Mouse (Mus musculus) macrophage (primary cell): ENCODE measurements around the gene Lig3. TPM values are rescaled to one million over a fixed set of nuclear protein-coding genes. Genes with fewer than 3 reads are reported as not detected.
"Not testable (repeated sequence)": the region's sequence is repeated elsewhere in the genome, so short reads cannot be mapped to it uniquely, and the experiment has no call there.

ENCODE experiments used
- H3K27ac ChIP-seq: fragments of 350-480 bp; formaldehyde crosslinking; 2 replicates; pipeline ENCODE4 v1.9.0; 2021
- H3K36me3 ChIP-seq: fragments of 350-480 bp; formaldehyde crosslinking; 2 replicates; pipeline ENCODE4 v1.9.0; 2021; ENCODE audit errors: inconsistent target
- H3K4me3 ChIP-seq: fragments of 350-480 bp; formaldehyde crosslinking; 2 replicates; pipeline ENCODE4 v1.9.0; 2021; ENCODE audit errors: inconsistent target
- H3K79me2 ChIP-seq: fragments of 350-480 bp; formaldehyde crosslinking; 2 replicates; pipeline ENCODE4 v1.9.0; 2021; ENCODE audit errors: inconsistent target
- WGBS: methylation state at CpG from one replicate; pipeline ENCODE4 v1.1.7; 2026; ENCODE audit warnings: inconsistent platforms; ENCODE audit not compliant: missing documents; 5-methylcytosine and 5-hydroxymethylcytosine counted together
- polyA plus RNA-seq: library from polyadenylated mRNA; stranded (reverse); fragments of 250-400 nt; gene quantifications from 3 replicates; pipeline ENCODE4 v1.2.4, GENCODE M21; 2018; ENCODE audit warnings: inconsistent platforms

Lig3 gene
- polyA plus RNA-seq, 1 experiment from 2014 or later, result 8.5 TPM

DNA sequence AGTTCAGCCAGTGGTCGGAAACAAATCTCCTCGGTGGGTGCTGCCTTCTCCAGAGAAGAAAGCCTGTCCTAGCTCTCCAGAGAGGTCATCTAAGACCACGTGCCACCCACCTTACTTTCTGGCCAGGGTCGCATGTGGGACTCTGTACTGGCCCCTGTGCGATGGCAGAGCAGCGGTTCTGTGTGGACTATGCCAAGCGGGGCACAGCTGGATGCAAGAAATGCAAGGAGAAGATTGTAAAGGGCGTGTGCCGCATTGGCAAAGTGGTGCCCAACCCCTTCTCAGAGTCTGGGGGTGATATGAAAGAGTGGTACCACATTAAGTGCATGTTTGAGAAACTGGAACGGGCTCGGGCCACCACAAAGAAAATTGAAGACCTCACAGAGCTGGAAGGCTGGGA, 2.5 kb downstream of the Lig3 start:
- Histone ChIP-seq H3K4me3 (no peak overlapping the region), H3K79me2 (peaks cover 23% of the 10 kb centered on the region; the same call in 1 of the 2 replicates), H3K27ac (no peak overlapping the region), H3K36me3 (peaks cover 15% of the 10 kb centered on the region; the same call in 1 of the 2 replicates)
- WGBS, result 95% methylated on average over 11 of the region's 11 CpGs

DNA sequence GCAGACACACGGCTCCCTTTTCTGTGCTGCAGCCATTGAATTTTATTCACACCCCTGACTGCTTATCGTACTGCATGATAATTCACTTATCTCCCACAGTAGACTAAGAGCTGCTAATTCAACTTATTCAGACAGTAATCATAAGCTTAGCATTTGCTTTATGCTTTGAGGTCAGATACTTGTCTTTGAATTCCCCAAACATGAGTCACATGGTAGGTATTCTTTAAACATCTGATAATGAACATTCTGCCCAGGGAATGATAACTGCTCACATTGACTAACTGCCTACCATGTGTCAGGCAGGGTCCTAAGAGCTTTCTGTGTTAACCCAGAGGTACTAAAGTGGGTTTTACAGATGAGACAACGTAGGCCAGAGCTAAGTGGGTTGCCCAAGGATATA, 25.7 kb downstream of the Lig3 start:
- peaks cover 47% of the 10 kb centered on the region for H3K36me3 ChIP-seq

DNA sequence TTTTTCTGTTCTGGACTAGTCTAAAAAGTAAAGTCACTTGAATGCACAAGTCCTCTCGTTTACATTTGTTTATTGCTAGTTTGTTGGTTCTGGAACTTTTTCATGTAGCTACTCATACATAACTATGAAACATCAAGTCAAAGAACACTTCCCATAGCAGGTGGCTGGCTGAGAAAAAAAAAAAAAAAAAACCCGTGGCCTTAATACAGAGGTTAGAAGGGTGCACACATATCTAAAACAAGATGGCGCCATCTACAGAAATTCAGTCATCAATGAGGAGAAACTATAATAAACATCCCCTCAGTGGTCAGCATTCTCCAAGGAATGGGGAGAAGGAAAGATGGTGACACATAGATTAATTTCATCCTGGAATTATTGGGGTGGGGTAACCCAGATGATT, 26.5 kb downstream of the Lig3 start:
- 73% methylated on average over 3 of the region's 3 CpGs for WGBS
- no peaks in the 10 kb centered on the region for H3K79me2 ChIP-seq
- no peak overlapping the region for H3K27ac ChIP-seq
- peaks cover 47% of the 10 kb centered on the region; the same call in 1 of the 2 replicates for H3K36me3 ChIP-seq
- H3K4me3 ChIP-seq, result no peak overlapping the region

More for the DNA sequence above, 25.7 kb downstream of the Lig3 start:
- Histone ChIP-seq H3K79me2 (no peaks in the 10 kb centered on the region), H3K27ac (no peak overlapping the region), H3K4me3 (no peak overlapping the region)
- 93% methylated on average over 3 of the region's 3 CpGs for WGBS

DNA sequence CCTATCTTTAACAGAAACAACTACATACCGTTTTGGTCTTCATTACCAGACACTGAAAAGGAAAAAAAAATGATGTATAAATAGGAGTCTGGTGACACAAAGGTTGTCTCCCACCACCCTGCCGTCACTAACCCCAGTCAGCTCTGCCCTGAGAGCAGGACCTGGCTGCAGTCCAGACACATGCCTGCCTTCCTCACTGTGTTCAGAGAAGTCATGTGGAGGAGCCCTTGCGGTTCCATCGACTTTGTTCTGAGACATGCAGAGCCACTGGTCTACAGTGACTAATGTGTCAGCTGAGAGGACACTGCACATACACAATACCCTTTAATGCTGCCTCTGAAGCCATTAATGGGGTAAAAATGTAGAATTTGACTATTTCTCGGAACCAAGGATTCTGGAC, 27.6 kb downstream of the Lig3 start:
- H3K4me3 ChIP-seq, result no peak overlapping the region
- peaks cover 45% of the 10 kb centered on the region; the same call in 1 of the 2 replicates for H3K36me3 ChIP-seq
- WGBS, result 95% methylated on average over 5 of the region's 5 CpGs
- no peak overlapping the region for H3K27ac ChIP-seq
- no peaks in the 10 kb centered on the region for H3K79me2 ChIP-seq

DNA sequence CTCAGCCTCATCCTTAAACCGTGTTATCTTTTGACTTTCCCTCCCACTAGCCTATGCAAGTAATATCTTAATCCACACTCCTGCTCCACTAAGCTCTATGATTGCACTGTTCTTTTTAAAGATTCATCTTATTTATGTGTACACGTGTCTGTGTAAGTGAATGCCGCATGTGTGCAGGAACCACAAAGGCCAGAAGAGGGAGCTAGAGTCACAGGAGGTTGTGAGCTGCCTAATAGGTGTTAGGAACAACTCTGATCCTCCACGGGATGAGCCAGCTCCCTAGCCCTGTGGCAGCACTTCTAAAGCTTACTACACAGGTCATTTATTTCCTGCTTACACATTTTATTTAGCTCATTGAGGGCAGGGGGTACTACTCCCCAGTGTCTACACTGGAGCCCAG, 38.4 kb downstream of the Lig3 start:
- Histone ChIP-seq H3K4me3 (no peak overlapping the region), H3K36me3 (0 out of 2 replicates have a peak, but pooled peaks cover 5% of the 10 kb centered on the region), H3K79me2 (no peaks in the 10 kb centered on the region), H3K27ac (no peak overlapping the region)
- 67% methylated on average over 4 of the region's 4 CpGs for WGBS

DNA sequence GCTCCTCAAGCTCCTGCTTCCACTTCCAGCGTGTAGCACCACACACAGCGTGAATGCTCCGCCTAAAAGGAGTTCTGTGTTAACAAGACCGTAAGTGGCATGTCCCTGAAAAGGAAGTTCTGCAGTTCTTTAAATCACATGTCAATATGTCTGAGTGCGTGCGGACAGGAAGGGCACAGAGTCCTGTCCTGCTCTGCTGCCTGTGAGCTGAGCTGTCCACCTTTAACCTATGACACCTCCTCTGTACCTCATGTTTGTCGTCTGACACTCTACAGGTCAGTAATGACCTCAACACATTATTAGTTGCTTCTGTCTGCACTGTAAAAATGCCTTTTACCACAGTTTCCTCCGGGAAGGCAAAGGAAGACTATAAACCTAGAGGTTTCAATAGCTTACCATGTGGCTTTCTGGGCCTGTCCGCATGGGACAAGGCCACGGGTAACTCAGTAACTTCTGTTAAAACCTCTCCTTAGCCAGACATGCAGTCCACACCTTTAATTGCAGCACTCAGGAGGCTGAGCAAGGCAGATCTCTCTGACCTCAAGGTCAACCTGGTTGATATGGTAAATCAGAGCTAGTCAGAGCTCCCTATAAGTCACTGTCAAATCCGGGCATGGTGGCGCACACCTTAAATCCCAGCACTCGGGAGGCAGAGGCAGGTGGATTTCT, 40.0 kb downstream of the Lig3 start:
- Histone ChIP-seq H3K36me3 (0 out of 2 replicates have a peak, but pooled peaks cover 5% of the 10 kb centered on the region), H3K27ac (no peak overlapping the region)

DNA sequence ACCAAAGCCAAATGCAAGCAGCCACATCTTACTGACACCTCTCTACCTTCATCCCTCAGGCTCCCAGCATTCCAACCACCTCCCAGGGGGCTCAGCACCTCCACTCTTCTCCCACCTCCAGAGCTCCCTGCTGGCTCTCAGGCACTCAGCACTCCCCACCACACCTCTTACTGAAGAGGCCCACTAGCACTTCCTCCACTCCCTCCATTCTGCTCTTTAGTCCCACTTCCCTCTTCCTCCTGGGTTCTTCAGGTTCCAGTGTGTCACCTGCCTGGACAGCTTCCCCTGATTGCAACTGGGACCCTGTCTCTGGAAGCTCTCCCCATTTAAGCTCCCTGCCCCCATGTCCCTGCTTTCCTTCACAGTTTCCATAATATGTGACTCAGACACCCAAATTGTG, 45.9 kb downstream of the Lig3 start:
- H3K27ac ChIP-seq, result no peak overlapping the region
- H3K79me2 ChIP-seq, result no peaks in the 10 kb centered on the region
- no peaks in the 10 kb centered on the region for H3K36me3 ChIP-seq
- H3K4me3 ChIP-seq, result no peak overlapping the region

More for the DNA sequence above, 40.0 kb downstream of the Lig3 start:
- Histone ChIP-seq H3K79me2 (no peaks in the 10 kb centered on the region), H3K4me3 (no peak overlapping the region)
- 78% methylated on average over 13 of the region's 13 CpGs for WGBS

DNA sequence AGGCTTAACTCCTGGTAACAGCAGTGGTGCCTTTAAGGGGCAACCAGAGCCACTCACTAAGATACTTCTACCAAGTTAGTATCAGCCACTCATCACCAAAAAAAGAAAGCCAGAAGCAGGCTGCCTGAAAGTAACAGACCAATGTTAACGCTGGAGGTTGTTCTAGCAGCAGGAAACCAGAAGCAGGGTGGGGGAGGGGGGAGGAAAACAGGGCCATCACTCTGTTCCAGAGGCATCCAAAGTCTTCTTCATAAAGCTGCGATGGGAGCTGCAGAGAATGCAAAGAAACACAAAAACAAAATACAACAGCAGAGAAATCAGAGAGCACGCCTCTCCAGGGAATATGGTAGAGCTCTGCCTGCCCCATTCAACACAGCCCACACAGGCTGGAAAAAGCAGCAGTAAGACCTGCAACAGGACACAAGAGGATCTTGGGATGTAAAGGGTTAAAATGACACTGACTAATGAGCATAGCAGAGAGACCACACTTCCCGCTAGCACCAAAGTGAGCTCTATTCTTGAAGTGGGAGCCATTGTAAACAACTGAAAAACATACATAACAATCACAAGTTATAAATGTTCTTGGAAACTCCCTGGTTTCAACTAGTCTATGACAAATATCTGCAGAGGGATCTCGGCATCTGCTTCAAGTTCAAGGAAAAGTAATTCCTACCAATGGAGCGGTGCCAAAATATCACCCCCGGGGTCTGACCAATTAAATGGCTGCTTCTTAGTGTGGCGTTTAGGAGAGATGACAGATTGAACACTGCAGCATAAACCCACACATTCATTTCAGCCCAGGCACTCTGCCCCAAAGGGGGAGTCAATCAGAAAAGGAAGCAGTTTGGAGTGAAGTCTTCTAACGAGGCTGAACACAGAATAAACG, 50.3 kb downstream of the Lig3 start:
- Histone ChIP-seq H3K4me3 (no peak overlapping the region), H3K79me2 (no peaks in the 10 kb centered on the region; the same call in 1 of the 2 replicates), H3K36me3 (no peaks in the 10 kb centered on the region), H3K27ac (no peak overlapping the region)
- 73% methylated on average over 10 of the region's 10 CpGs for WGBS

DNA sequence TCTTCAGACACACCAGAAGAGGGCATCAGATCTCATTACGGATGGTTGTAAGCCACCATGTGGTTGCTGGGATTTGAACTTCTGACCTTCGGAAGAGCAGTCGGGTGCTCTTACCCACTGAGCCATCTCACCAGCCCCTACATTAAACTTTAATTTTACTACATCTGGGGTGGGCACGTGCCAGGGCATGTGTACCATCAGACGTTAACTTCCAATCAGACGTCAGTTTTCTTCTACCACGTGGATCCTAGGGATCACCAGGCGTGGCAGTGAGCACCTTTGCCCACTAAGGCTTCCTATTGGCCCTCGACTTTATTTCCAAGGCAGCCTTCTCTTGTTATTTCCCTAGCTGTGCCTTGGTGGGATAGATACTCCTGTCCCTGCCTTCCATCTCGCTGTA, 51.5 kb downstream of the Lig3 start:
- H3K27ac ChIP-seq, H3K36me3 ChIP-seq, H3K4me3 ChIP-seq, H3K79me2 ChIP-seq: not testable (repeated sequence)
- WGBS, result 98% methylated on average over 9 of the region's 10 CpGs

DNA sequence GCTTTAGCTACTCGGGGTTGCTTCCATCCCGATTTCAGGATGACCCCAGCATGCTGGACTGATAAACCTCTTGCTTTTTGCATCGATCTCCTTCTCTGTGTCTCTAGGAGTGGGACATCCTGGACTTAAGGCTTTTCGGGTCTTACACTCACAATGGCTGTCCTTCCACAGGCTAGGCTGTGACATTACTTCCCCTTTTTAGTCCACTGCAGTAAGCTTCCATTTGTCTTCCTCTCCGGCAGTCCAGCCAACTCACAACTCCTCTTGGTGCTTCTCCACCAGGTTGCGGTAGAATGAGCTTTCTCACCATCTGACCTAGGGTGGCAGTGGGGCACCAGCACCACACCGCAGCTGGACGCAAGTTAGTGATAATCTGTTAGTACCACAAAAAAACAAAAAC, 53.0 kb downstream of the Lig3 start:
- Histone ChIP-seq H3K27ac (no peak overlapping the region), H3K4me3 (no peak overlapping the region), H3K79me2 (peaks cover 15% of the 10 kb centered on the region; the same call in 1 of the 2 replicates), H3K36me3 (no peaks in the 10 kb centered on the region)
- WGBS, result 52% methylated on average over 8 of the region's 8 CpGs

DNA sequence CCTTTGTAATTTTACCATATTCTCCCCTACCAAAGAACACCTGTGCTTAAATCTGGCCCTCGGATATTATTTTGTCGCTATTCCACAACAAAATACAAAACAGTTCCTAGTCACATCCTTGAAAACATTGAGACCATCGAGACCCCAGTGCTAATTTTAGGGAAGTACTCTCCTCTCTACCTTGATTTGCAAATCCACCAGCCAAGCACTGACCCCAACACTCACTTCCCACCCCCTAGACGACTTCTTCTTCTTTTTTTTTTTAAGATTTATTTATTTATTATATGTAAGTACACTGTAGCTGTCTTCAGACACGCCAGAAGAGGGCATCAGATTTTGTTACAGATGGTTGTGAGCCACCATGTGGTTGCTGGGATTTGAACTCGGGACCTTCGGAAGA, 53.5 kb downstream of the Lig3 start:
- not testable (repeated sequence) for H3K27ac ChIP-seq, H3K4me3 ChIP-seq, H3K36me3 ChIP-seq
- WGBS, result 56% methylated on average over 7 of the region's 7 CpGs
- H3K79me2 ChIP-seq, result peaks cover 19% of the 10 kb centered on the region; the same call in 1 of the 2 replicates

DNA sequence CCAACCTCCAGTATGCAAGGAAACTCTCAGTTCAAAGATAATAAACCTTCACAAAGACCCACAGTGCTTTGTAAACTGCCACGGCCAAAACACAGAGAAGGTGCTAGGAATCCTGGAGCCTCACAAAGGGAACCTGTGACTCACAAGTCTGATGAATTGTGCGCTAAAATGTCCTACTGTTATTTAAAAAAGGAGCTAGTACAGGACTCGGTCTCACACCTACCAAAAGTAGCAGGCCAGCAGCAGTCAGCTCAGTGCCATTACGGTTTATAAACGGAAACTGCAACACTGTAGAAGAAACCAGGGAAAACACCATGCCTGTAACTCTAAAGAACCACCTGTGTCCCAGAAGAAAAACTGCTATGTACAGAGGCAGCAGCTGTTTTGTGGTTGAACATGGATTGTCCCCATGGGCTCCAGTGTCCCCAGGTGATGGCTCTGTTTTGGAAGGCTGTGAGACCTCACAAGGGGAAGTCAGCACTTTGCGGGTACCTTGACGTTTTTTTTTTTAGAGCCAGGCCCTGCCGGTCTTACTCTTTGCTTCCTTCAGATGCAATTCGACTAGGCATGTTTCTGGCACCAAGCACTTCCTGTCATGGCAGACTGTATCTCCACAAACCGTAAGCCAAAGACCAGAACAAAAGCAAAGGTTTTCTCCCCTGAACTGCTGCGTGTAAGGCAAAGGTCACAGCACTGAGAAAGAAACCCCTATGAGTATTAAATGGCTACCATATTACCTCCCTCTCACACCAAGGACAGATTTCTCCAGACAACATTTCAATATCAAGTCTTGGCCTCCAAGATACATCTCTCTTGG, 54.9 kb downstream of the Lig3 start:
- H3K4me3 ChIP-seq, result no peak overlapping the region
- H3K36me3 ChIP-seq, result no peaks in the 10 kb centered on the region
- peaks cover 21% of the 10 kb centered on the region; the same call in 1 of the 2 replicates for H3K79me2 ChIP-seq
- no peak overlapping the region for H3K27ac ChIP-seq
- WGBS, result 87% methylated on average over 11 of the region's 11 CpGs

DNA sequence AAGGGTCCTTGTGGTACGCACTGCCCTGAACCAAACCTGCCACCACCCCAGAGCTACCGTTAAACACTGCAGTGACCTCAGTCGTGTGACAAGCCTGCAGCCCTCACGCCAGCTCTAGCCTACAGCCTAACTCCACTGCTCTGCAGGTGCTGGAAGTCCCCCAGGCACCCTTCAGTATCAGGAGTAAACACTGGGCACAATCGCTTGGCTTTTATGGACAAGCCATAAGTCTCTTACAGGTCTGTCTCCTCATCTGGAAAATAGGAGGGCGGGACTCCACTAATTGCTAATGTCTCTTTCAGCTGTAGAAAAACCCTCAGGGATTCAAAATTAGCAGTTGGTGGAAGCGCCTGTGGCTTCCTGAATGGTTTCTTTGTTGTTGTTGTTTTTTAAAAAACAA, 56.3 kb downstream of the Lig3 start:
- H3K79me2 ChIP-seq, result peaks cover 21% of the 10 kb centered on the region; the same call in 1 of the 2 replicates
- no peak overlapping the region for H3K27ac ChIP-seq
- 95% methylated on average over 7 of the region's 7 CpGs for WGBS
- H3K4me3 ChIP-seq, result no peak overlapping the region
- no peaks in the 10 kb centered on the region for H3K36me3 ChIP-seq

DNA sequence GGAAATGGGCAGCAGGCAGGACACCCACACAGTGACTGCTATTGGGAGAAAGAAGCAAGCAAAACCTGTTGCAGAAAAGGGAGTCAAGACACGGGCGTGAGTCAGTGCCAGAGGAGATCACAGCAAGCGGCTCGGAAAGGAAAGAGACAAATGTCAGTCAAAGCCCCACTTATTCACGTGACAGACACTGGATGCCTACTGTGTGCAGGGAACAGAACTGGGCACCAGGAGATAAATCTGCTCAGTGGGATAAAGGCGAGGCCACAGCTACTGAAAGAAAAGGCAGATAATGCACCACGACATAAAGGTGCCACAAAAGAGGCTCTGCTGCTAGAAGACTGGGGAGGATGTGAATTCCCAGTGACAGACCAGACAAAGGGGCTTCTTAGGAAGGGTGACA, 56.9 kb downstream of the Lig3 start:
- Histone ChIP-seq H3K4me3 (no peak overlapping the region), H3K27ac (no peak overlapping the region), H3K36me3 (no peaks in the 10 kb centered on the region), H3K79me2 (peaks cover 21% of the 10 kb centered on the region; the same call in 1 of the 2 replicates)
- WGBS, result 92% methylated on average over 7 of the region's 7 CpGs
